Mouse (Mus musculus): ENCODE results near the gene Mpv17l2. TPM values are rescaled to one million over a fixed set of nuclear protein-coding genes. Genes with fewer than 3 reads are reported as not detected.

Gene Mpv17l2
- polyA plus RNA-seq, 1 experiment: 199 TPM

GRCm38 (mm10) chr8:70752000-70752764, 8.6 kb downstream of the Mpv17l2 start:
- TF ChIP-seq GATA1 (IDR thresholded peaks at IDR 0.05; ENCODE audit: low read length): no peak

- TF ChIP-seq GATA1 (IDR thresholded peaks at IDR 0.05; ENCODE audit: low read length): no peak
Observed at GRCm38 (mm10) chr8:70750128-70750680, 10.5 kb downstream of the Mpv17l2 start.

DNA sequence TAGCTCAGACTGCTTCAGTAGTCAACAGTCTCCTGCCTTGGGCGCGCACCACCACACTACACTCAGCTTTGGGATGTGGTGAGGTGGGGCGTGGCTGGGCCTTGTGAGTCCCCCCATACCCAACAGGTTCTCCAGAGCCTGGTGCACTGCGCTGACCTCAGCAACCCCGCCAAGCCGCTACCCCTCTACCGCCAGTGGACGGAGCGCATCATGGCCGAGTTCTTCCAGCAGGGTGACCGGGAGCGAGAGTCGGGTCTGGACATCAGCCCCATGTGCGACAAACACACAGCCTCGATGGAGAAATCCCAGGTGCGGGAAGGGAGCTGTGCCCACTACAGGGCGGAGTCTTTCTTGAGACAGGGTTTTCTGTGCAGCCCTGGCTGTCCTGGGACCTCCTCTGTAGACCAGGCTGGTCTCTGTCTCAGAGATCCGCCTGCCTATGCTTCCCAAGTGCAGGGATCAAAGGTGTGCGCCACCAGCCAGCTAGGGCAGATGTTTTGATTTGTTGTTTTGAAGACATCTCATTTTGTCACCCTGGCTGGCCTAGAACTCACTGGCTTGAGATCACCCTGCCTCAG, 11.6 kb downstream of the Mpv17l2 start:
- TF ChIP-seq GATA1 (IDR thresholded peaks at IDR 0.05; ENCODE audit: low read length): no peak

DNA sequence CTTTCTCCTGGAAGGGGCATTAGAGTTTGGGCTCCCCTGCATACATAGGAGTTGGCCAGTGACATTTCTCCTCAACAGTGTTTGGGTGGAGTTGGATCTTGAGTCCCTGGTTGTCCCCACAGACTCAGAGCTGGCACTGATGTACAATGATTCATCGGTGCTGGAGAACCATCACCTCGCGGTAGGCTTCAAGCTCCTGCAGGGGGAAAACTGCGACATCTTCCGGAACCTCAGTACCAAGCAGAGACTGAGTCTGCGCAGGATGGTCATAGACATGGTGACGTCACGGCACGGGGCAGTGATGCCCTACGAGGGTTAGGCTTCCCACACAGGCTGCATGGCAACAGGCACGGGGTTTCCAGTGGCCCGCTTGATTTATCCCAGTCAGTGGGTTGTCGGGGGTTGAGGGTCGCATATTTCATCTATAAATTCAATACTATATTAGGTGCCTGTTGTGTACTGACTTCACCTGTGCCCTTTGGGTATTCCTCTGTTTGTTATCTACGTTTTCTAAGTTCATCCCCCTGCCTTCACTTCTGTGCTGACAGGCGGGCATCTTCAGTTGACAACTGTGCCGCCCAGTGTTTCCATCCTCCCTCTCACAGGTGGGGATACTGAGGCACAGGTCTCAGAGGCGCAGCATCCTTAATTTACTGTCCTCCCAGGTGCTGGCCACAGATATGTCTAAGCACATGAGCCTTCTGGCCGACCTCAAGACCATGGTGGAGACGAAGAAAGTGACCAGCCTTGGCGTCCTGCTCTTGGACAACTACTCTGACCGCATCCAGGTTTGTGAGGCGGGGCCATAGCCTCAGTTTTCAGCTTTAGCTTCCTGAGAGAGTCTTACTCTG, 12.3 kb downstream of the Mpv17l2 start:
- no peak for TF ChIP-seq GATA1 (IDR thresholded peaks at IDR 0.05; ENCODE audit: low read length)

DNA sequence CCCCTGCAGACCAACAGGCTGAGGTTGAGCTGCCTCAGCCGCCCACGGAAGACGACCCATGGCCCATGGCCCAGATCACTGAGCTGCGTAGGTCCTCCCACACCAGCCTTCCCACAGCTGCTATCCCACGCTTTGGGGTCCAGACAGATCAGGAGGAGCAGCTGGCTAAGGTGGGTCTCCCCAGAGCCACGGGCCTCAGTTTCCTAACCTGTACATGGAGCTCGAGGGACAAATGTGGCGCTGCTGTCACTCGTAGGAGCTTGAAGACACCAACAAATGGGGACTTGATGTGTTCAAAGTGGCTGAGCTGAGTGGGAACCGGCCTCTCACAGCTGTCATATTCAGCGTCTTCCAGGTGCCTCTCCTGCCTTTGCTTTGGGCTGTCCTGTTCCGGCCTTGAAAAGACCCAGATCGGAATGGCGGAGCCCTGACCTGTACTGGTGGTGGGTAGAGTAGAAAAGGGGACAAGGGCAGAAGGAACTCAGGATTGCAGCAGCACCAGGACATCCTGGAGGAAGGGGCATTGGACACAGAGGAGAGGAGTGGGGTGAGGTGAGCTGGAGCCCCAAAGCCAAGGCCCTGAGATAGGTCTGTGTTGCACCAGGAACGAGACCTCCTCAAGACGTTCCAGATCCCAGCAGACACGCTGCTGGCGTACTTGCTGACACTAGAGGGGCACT, 13.4 kb downstream of the Mpv17l2 start:
- TF ChIP-seq GATA1 (IDR thresholded peaks at IDR 0.05; ENCODE audit: low read length): no peak

- TF ChIP-seq GATA1 (IDR thresholded peaks at IDR 0.05; ENCODE audit: low read length): no peak
Observed at GRCm38 (mm10) chr8:70746676-70747075, 14.1 kb downstream of the Mpv17l2 start.

DNA sequence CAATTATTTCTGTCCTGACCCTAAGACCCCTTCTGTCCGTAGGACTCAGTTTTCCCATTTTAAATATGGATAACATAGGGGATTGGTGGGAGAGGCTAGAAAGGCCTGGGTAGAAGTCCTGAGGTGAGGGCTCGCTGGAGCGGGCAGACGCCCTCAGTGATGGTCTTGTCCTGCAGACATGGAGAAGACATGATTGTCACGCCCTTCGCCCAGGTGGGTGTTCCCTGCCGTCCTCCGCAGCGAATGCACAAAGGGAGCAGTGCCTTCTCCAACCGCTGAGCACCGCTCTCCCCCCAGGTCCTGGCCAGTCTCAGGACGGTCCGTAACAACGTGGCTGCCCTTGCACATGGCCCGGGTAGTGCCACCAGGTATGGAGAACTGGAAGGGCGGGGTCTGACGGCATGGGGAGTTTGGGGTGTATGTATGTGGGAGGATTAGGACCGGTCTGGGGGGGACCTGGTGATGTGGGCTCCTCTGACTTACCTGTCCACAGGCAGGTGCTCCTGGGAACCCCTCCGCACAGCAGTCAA, 15.0 kb downstream of the Mpv17l2 start:
- no peak for TF ChIP-seq GATA1 (IDR thresholded peaks at IDR 0.05; ENCODE audit: low read length)

DNA sequence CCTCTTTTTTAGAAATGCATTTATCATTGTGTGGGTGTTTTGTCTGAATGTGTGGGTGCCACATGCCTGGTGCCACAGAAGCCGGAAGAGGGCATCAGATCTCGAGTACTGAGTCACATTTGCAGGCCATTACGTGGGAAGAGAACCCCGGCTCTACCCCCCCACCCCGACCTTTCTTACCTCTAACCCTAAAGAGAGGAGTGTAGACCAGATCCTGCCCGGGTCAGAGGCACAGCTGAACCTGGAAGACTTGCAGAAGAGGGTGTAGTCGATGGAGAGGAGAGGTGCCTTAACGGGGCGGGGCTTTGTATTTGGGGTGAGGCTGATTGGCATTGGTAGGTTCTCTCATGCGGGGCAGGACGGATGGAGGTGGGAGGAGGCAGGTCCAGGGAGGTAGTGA, 15.9 kb downstream of the Mpv17l2 start:
- no peak for TF ChIP-seq GATA1 (IDR thresholded peaks at IDR 0.05; ENCODE audit: low read length)

DNA sequence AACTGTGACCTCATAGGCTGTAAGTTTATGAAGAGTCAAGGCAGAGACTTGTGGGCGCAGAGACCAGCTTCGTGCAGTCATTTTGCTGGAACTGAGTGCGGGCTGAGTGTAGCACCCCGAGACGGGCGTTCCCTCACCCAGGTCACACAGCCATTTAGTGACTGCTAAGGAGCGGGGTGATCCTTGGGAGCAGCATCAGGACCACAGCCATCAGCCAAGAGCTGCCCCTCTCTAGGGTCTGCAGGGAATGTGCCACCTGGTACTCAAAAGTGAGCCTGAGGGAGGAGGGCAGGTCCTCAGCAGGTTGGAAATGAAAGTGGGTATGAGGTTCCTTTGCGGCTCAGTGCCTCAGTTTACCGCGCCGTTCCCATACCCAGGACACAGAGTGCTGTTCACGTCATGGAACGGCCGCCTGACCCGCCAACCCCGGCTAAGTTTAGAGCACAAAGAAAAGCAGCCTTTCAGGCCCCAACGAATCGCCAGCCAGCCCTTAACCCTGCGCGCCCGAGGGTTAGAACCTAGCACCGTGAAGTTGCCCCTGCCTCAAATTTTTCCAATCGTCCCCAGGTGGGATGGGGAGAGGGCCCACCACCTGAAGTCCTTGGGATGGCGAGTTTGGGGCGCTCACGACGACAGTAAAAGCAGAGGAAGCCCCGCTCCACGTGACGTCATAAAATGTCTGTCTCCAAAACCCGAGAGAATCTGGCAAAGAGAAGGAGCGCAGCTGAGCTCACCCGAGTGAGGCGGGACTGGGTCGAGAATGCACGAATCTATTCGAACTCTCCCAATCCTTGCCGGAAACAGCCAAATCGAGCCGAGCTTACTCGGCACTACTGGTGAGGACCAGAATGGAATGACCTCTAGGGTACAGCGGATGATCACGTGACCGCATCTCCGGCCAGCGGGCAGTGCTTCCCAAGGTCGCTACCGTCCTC, 16.8 kb downstream of the Mpv17l2 start:
- no peak for TF ChIP-seq GATA1 (IDR thresholded peaks at IDR 0.05; ENCODE audit: low read length)

DNA sequence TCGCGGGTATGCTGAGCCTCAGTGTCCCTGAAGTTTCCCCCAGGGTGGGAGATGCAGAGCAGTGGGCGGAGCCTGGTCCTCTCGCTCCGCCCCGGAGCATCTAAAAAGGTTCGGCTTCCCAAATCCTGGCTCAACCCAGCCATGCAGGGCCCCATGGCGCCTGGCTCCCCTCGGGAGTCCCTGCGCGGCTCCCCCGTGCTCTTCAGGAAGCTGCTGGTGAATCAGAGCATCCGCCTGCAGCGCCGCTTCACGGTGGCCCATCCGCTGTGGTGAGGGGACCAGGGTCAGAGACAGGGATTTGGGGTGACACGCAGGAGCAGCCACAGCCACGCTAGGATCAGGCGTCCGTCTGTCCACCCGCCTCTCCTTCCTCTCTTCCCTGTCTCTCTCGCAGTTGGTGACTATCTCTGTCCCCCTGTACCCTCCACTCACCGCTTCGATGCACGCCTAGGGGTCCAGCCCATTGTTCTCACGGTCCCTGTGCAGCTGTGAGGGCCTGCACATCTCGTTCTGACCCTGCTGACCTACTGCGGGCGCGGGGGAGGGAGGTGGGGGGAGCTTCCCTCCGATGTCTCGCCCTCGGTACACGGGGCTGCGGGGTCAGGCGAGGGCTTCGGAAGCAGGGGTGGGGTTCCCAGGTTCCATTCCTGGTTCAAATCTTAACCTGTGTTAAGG, 17.6 kb downstream of the Mpv17l2 start:
- TF ChIP-seq GATA1 (IDR thresholded peaks at IDR 0.05; ENCODE audit: low read length): no peak

DNA sequence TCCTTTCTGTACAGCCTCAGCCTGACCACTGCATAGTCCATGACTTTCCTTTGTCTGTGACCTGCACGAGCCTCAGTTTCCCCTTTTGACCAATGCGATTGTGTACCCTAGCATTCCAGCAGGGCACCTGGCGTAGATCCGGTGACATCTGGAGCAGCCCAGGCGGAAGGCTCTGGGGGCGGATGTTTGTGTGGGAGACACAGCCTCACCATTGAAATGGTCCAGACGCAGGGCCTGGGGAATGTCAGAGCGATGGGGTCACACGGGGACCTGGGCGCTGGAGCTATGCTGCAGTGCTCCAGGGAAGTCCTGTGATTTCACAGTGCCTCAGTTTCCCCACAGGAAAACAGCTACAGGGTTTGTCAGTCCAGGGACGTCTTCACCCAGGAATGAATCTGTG, 18.6 kb downstream of the Mpv17l2 start:
- TF ChIP-seq GATA1 (IDR thresholded peaks at IDR 0.05; ENCODE audit: low read length): no peak

- TF ChIP-seq GATA1 (IDR thresholded peaks at IDR 0.05; ENCODE audit: low read length): no peak
Observed at GRCm38 (mm10) chr8:70741661-70742060, 19.1 kb downstream of the Mpv17l2 start.

GRCm38 (mm10) chr8:70738211-70738610, 22.5 kb downstream of the Mpv17l2 start:
- no peak for TF ChIP-seq GATA1 (IDR thresholded peaks at IDR 0.05; ENCODE audit: low read length)

DNA sequence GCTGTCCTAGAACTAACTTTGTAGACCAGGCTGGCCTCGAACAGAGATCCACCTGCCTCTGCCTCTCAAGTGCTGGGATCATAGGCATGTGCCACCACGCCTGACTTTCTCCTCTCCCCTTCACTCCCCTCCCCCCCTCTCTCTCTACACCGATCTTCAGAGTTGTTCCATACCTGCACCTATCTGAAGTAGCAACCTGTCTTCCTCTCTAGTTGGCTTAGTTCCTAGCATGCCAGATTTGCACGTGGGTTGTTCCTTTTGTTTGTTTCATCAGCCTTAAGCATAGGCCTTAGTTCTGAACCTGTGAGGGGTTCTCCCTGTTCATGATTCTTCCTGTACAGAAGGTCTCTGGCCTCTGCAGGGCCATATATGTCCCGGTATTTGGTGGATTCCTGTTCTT, 23.0 kb downstream of the Mpv17l2 start:
- no peak for TF ChIP-seq GATA1 (IDR thresholded peaks at IDR 0.05; ENCODE audit: low read length)

All from G1E-ER4 (cell line).